Mouse (Mus musculus) heart, embryonic 10.5 days (tissue): ENCODE data around the gene Acacb. TPM values are rescaled to one million over a fixed set of nuclear protein-coding genes. Genes with fewer than 3 reads are reported as not detected.

ENCODE experiments used
- DNase-seq: peaks from one replicate; pipeline ENCODE4 v3.0.0-alpha.2; 2017; ENCODE audit warnings: low spot score
- H3K27ac ChIP-seq: fragments of 300-500 bp; sonication (generic); 2 replicates; pipeline ENCODE4 v1.5.1; 2016; ENCODE audit warnings: mild to moderate bottlenecking
- H3K27me3 ChIP-seq: fragments of 300-500 bp; sonication (generic); 2 replicates; pipeline ENCODE4 v1.6.1; 2016; ENCODE audit warnings: mild to moderate bottlenecking; ENCODE audit not compliant: poor library complexity, insufficient read depth, severe bottlenecking
- H3K36me3 ChIP-seq: fragments of 300-500 bp; sonication (generic); 2 replicates; pipeline ENCODE4 v1.6.1; 2016; ENCODE audit warnings: mild to moderate bottlenecking, moderate library complexity
- H3K4me1 ChIP-seq: fragments of 300-500 bp; sonication (generic); 2 replicates; pipeline ENCODE4 v1.6.1; 2016; ENCODE audit warnings: mild to moderate bottlenecking
- H3K4me3 ChIP-seq: fragments of 300-500 bp; sonication (generic); 2 replicates; pipeline ENCODE4 v1.5.1; 2016; ENCODE audit warnings: mild to moderate bottlenecking, moderate library complexity
- H3K9me3 ChIP-seq: fragments of 300-500 bp; sonication (generic); 2 replicates; pipeline ENCODE4 v1.6.1; 2016; ENCODE audit warnings: mild to moderate bottlenecking, moderate library complexity
- WGBS: fragments of 180-500 bp; shearing (Covaris S2); methylation state at CpG from one replicate; pipeline ENCODE4 v1.1.7; 2016; 5-methylcytosine and 5-hydroxymethylcytosine counted together
- polyA plus RNA-seq: library from polyadenylated mRNA; unstranded; fragments of >200 nt; fragmentation: Nextera tagmentation; extraction: Ambion mirVana; gene quantifications from 2 replicates; pipeline ENCODE4 v1.2.1, GENCODE M21; 2016

Gene Acacb
- polyA plus RNA-seq, 1 experiment from 2014 or later, result 5.8 TPM

DNA sequence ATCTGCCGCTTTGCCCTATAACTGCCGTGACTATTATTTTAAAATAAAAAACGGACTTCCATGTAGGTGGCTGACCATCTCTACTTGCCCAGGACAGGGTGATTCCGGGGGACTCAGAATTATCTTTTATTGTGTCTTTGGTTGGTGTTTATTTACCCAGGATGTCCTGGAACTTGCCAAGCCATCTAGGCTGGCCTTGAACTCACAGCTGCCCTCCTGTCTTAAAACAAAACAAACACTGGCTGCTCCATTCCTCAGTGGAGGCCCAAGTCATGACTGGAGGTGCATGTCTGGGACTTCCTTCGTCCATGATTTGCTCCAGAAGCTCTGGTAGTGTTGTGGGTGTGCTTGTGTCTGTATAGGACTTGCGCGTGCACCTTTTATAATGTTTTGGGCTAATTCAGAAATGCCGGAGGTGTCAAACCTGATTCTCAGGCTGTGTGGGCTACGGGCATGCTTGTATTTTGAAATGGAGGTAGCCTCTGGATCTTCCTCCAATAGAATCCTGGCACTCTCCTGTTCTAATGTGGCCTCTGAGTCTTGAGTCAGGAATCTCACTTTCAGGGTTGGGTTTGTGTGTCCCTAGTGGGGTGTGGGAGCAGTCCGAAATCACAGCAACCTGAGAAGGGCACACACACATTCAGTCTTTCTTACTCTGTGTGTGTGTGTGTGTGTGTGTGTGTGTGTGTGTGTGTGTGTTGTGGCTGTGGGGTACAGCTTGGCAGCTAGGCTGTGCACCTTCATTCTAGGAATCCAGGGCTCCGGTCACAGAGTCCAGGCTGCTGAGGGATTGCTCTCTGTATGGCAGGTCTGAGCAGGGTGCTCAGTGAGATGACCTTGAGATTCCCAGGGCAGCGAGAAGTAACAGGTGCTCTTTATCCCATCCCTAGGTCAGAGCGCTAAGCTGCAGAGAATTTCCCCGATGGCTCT, 973 bp downstream of the Acacb start:
- 65% methylated on average over 14 of the region's 14 CpGs for WGBS
- Histone ChIP-seq H3K36me3 (0 out of 2 replicates have a peak, but pooled peaks cover 2% of the 10 kb centered on the region), H3K9me3 (no peaks in the 10 kb centered on the region), H3K4me1 (peaks cover 59% of the 10 kb centered on the region), H3K4me3 (peak overlapping the region; percentile 49), H3K27ac (peak overlapping the region; percentile 90), H3K27me3 (no peaks in the 10 kb centered on the region)
- DNase-seq, result no peak

DNA sequence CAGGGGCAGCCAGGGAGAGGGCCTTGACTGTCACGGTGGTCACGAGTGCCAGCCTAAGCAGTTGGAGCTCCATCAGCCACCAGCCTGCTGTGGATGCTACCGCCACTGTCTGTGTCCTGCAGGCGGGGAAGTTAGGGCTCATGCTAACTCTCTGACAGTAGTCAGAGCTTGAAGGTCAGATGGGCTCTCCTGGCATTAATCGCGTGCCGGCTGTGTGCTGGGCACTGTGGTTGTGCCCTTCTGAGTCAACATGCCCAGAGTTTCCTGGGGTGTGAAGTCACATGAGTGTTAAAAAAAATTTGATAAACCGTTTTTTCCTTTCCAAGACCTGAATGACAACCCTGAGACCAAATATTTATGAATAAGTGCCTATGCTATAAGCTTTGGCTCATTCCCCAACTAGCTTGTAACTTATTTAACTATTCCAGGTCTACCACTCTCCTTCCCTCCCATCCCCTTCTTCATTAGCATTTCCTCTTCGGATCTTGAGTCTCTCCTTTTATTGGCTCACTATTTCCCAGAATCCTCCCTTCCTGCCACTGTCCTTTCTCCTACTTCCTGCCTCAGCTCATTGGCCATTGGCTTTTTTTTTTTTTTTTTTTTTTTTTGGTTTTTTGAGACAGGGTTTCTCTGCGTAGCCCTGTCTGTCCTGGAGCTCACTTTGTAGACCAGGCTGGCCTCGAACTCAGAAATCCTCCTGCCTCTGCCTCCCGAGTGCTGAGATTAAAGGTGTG, 6.2 kb downstream of the Acacb start:
- Histone ChIP-seq H3K4me1 (peaks cover 50% of the 10 kb centered on the region), H3K36me3 (0 out of 2 replicates have a peak, but pooled peaks cover 2% of the 10 kb centered on the region), H3K27ac (peak overlapping the region; percentile 47; the same call in 1 of the 2 replicates), H3K4me3 (no peak overlapping the region), H3K9me3 (no peaks in the 10 kb centered on the region), H3K27me3 (no peaks in the 10 kb centered on the region)
- 84% methylated on average over 12 of the region's 12 CpGs for WGBS
- no peak for DNase-seq

DNA sequence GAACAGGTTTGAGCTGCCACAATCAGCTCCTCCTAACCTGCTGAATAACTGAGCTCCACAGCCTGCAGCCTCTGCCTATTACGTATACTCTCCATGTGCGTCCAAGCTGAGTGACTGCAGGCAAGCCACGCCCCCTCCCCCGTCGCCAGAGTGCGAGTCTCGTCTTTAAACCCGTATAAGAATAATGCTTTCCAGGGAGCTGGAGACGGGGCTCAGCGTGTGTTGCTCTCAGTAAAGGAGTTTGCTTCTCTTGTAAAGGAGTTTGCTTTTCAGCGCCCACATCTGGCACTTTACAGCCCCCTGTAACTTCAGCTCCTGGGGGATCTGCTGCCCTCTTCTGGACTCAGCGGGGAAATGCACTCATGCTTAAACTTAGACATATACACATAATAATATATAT, 7.2 kb downstream of the Acacb start:
- DNase-seq, result no peak
- no peaks in the 10 kb centered on the region for H3K27me3 ChIP-seq
- 0 out of 2 replicates have a peak, but pooled peaks cover 2% of the 10 kb centered on the region for H3K36me3 ChIP-seq
- peak overlapping the region; percentile 50 for H3K4me3 ChIP-seq
- H3K27ac ChIP-seq, result no peak overlapping the region
- peaks cover 46% of the 10 kb centered on the region for H3K4me1 ChIP-seq
- WGBS, result 6% methylated on average over 12 of the region's 12 CpGs
- no peaks in the 10 kb centered on the region for H3K9me3 ChIP-seq

DNA sequence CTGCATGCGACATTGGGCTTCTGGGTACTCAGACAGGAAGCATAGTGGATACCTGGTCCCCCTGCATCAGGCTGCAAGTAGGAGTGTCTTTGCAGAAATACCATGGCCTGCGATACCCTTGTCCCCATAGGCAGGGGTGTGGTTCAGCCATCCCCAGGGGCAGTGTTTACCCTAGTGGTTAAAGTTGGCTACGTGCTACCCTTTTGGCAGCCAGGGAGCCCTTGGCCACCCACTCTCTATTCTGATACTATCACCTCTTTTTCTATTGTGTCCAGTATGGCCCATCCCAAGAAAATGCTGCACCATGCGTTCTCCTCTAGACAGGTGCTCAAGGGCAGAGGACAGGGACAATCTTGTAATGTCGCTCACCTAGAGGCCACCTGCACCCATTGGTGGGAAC, 8.4 kb downstream of the Acacb start:
- no peak overlapping the region for H3K4me3 ChIP-seq
- 0 out of 2 replicates have a peak, but pooled peaks cover 2% of the 10 kb centered on the region for H3K36me3 ChIP-seq
- DNase-seq, result no peak
- no peaks in the 10 kb centered on the region for H3K9me3 ChIP-seq
- no peak overlapping the region for H3K27ac ChIP-seq
- peaks cover 46% of the 10 kb centered on the region for H3K4me1 ChIP-seq
- WGBS, result 71% methylated on average over 5 of the region's 5 CpGs
- H3K27me3 ChIP-seq, result no peaks in the 10 kb centered on the region

DNA sequence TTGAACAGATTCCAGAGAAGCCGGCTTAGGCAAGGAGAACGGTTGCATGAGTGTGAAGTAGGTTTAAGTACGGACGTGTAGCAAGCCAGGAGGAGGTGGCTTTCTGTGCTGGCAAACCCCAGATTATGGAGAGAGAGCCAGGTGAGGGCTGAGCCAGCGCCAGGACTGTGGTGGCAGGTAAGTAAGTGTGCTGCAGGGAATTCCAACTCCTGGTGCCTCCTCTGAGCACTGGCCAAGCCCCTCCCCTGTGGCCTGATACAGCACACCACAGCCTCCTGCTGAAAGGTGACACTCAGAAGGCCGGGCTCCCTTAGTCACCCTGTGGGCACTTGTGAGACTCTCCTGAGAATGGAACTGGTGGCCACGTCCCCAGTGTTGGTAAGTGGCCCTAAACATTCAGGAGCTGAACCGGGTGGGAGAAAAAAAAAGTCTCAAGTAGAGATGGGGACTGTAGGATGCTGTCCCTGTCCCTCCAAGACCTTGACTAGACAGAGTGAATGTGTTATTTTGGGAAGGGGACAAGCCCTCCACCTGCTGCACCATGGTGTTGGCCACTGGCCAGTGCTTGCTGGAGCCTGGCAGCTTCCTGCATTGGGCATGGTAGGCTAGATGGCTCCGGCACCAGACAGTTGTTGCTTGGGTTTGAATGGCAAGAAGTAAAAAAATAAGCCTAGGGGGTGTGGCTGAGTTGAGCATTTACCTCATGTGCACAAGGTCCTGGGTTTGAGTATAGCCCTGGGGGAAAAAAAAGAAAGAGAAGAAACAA, 9.0 kb downstream of the Acacb start:
- Histone ChIP-seq H3K4me1 (peaks cover 46% of the 10 kb centered on the region), H3K9me3 (no peaks in the 10 kb centered on the region), H3K36me3 (0 out of 2 replicates have a peak, but pooled peaks cover 2% of the 10 kb centered on the region), H3K27me3 (no peaks in the 10 kb centered on the region), H3K4me3 (no peak overlapping the region), H3K27ac (no peak overlapping the region)
- 53% methylated on average over 9 of the region's 9 CpGs for WGBS
- DNase-seq, result no peak

DNA sequence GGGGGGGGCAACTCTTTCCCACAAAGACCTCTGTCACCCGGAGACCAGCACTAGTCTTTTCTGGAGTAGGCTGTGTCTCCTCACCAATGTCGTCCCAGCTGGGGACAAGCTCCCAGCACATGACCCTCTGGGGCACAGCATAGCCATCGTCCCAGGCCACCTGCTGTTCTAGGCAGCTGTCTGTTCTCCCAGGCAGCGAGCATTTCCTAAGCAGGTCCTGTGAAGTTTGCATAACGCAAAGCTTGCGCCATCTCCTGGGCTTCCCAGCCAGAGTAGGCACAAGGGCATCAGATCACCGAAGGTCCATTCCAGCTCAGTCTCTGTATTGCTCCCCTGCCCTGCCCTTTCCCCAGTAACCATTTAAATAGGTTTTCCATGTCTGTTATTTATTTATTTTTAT, 10.9 kb downstream of the Acacb start:
- no peaks in the 10 kb centered on the region for H3K27me3 ChIP-seq
- DNase-seq, result no peak
- 0 out of 2 replicates have a peak, but pooled peaks cover 2% of the 10 kb centered on the region for H3K36me3 ChIP-seq
- H3K27ac ChIP-seq, result no peak overlapping the region
- WGBS, result 48% methylated on average over 7 of the region's 7 CpGs
- H3K4me1 ChIP-seq, result peaks cover 29% of the 10 kb centered on the region
- H3K9me3 ChIP-seq, result no peaks in the 10 kb centered on the region
- H3K4me3 ChIP-seq, result no peak overlapping the region

DNA sequence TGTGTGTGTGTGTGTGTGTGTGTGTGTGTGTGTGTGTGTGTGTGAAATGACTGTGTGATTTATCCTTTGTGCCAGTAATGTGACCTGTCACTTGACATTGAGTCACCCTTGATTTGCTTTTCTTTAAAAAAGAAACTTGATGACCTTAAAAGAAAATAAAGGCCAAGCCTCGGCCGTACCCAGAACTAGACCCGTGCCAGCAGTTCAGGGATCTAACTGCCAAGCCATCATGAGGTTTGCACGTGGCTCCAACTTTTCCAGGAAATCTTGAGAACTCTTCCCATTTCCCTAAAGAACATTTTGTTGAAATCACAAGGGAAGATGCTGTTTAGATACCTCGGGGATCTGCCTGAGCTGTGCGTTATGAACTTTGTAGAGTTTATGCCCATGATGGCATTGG, 15.1 kb downstream of the Acacb start:
- no peaks in the 10 kb centered on the region for H3K4me1 ChIP-seq
- no peak overlapping the region for H3K4me3 ChIP-seq
- H3K9me3 ChIP-seq, result no peaks in the 10 kb centered on the region
- 86% methylated on average over 6 of the region's 6 CpGs for WGBS
- 0 out of 2 replicates have a peak, but pooled peaks cover under 1% of the 10 kb centered on the region for H3K27me3 ChIP-seq
- peaks cover 12% of the 10 kb centered on the region; the same call in 1 of the 2 replicates for H3K36me3 ChIP-seq
- DNase-seq, result no peak
- no peak overlapping the region for H3K27ac ChIP-seq

DNA sequence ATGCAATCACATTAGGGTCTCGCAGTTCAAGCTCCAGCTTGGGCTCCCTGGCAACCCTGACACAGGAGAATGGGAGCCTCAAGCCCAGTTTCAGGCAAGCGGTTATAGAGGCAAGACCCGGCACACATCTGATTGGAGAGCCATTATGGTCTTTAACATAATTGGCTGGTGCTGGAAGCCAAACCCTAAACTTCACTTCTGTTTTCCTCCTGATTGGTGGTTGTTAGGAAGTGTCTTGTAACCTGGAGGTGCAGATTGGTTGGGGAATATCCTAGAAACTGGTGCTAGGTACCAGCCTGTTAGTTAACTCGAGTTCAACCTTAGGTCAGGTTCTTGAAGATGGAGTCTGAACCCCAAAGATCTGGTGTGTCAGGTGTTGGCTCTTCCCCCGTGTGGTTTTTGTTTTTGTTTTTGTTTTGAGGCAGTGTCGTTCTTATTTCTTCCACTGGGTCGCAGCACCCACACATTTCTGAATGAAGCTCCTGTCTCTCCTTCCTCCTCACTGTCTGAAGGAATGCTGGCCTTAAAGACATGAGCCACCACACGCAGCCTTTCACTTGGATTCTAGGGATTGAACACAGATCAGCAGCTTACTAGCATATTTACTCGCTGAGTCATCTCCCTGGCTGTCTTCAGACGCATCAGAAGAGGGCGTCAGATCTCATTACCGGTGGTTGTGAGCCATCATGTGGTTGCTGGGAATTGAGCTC, 15.9 kb downstream of the Acacb start:
- no peak for DNase-seq
- 47% methylated on average over 12 of the region's 12 CpGs for WGBS

DNA sequence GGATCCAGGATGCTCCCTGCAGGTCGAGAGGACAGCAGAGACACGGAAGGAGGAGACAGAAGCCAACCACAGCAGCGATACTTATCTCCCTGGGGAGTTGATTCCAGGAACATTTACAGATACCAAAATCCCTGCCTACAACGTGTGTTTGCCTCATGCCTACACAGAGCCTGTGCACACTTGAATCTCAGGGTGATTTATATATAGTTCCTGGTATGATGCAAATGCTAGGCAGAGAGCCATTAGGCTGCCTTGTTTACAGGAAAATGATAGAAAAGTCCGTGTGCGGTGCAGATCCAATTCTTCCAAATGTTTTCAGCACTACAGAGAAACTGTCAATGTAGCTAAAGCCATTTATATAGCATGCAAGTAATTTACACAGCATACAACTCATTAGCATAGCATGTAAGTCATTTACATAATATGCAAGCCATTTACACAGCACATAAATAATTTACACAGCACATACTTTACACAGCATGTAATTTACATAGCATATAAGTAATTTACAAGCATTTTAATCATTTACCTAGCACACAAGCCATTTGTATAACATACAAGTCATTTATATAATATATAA, 16.9 kb downstream of the Acacb start:
- H3K27ac ChIP-seq, result no peak overlapping the region
- H3K36me3 ChIP-seq, result peaks cover 17% of the 10 kb centered on the region; the same call in 1 of the 2 replicates
- no peak for DNase-seq
- H3K4me3 ChIP-seq, result no peak overlapping the region
- no peaks in the 10 kb centered on the region for H3K9me3 ChIP-seq
- H3K4me1 ChIP-seq, result no peaks in the 10 kb centered on the region
- WGBS, result 63% methylated on average over 6 of the region's 6 CpGs
- 0 out of 2 replicates have a peak, but pooled peaks cover 4% of the 10 kb centered on the region for H3K27me3 ChIP-seq

More for the DNA sequence above, 15.9 kb downstream of the Acacb start:
- no peaks in the 10 kb centered on the region for H3K4me1 ChIP-seq
- H3K36me3 ChIP-seq, result peaks cover 15% of the 10 kb centered on the region; the same call in 1 of the 2 replicates
- 0 out of 2 replicates have a peak, but pooled peaks cover 4% of the 10 kb centered on the region for H3K27me3 ChIP-seq
- H3K4me3 ChIP-seq, result no peak overlapping the region
- no peaks in the 10 kb centered on the region for H3K9me3 ChIP-seq
- no peak overlapping the region for H3K27ac ChIP-seq

DNA sequence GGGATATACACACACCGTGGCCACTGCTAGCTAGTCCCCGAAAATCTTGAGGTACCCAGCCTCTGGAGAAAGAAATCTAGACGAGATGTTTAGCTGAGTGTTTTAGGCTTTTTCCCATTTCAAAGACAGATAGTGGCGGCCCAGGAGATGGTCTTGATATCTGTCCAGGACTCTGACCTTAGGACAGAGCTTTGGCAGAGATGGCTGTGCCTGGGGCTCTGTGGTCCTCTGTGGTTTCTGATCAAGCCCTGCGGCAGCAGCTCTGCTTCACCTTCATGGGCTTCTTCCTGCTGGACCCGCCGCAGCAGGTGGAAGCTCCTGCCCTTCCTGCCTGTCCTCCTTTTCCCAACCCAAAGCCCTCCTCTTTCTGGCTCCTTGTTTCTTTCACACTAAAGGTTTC, 24.0 kb downstream of the Acacb start:
- Histone ChIP-seq H3K4me1 (peaks cover 20% of the 10 kb centered on the region), H3K27ac (no peak overlapping the region), H3K9me3 (no peaks in the 10 kb centered on the region), H3K36me3 (peaks cover 21% of the 10 kb centered on the region; the same call in 1 of the 2 replicates), H3K4me3 (no peak overlapping the region), H3K27me3 (0 out of 2 replicates have a peak, but pooled peaks cover 4% of the 10 kb centered on the region)
- 80% methylated on average over 7 of the region's 7 CpGs for WGBS
- DNase-seq, result no peak

DNA sequence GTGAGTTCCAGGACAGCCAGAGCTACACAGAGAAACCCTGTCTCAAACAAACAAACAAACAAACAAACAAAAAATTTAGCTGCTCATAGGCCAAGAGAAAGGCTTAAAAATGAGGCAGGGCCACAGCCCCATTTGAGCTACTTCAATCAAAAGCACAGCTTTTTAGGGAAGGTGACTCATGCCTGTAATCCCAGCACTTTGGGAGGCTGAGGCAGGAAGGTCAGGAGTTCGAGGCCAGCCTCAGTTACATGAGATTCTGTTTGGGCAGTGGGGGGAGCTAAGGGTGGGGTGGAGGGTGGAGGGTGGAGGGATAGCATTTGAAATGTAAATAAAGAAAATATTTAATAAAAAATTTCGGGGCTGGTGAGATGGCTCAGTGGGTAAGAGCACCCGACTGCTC, 26.6 kb downstream of the Acacb start:
- Histone ChIP-seq H3K36me3 (peaks cover 8% of the 10 kb centered on the region; the same call in 1 of the 2 replicates), H3K4me1 (peaks cover 31% of the 10 kb centered on the region), H3K27me3 (no peaks in the 10 kb centered on the region), H3K4me3 (no peak overlapping the region), H3K9me3 (no peaks in the 10 kb centered on the region), H3K27ac (no peak overlapping the region)
- DNase-seq, result no peak
- WGBS, result 93% methylated on average over 3 of the region's 3 CpGs
